Mouse (Mus musculus) forebrain, embryonic 10.5 days (tissue): ENCODE results near the gene Sez6. TPM values are rescaled to one million over a fixed set of nuclear protein-coding genes. Genes with fewer than 3 reads are reported as not detected.

Experiments
- DNase-seq: peaks from one replicate; pipeline ENCODE4 v3.0.0-alpha.2; 2017; ENCODE audit warnings: low spot score; ENCODE audit errors: extremely low spot score
- H3K27ac ChIP-seq: fragments of 300-500 bp; sonication (generic); 2 replicates; pipeline ENCODE4 v1.5.1; 2016; ENCODE audit warnings: mild to moderate bottlenecking
- H3K27me3 ChIP-seq: fragments of 300-500 bp; sonication (generic); 2 replicates; pipeline ENCODE4 v1.6.1; 2016; ENCODE audit warnings: mild to moderate bottlenecking; ENCODE audit not compliant: poor library complexity, severe bottlenecking
- H3K36me3 ChIP-seq: fragments of 300-500 bp; sonication (generic); replicated peaks from 2 replicates; pipeline ENCODE4 v1.6.1; 2016; ENCODE audit warnings: mild to moderate bottlenecking, moderate library complexity
- H3K4me1 ChIP-seq: fragments of 300-500 bp; sonication (generic); 2 replicates; pipeline ENCODE4 v1.6.1; 2016
- H3K4me3 ChIP-seq: fragments of 300-500 bp; sonication (generic); 2 replicates; pipeline ENCODE4 v1.5.1; 2016; ENCODE audit warnings: mild to moderate bottlenecking, moderate library complexity
- H3K9me3 ChIP-seq: fragments of 300-500 bp; sonication (generic); 2 replicates; pipeline ENCODE4 v1.6.1; 2016; ENCODE audit warnings: mild to moderate bottlenecking, moderate library complexity
- WGBS: fragments of 180-500 bp; shearing (Covaris S2); methylation state at CpG from one replicate; pipeline ENCODE4 v1.1.7; 2016; 5-methylcytosine and 5-hydroxymethylcytosine counted together
- polyA plus RNA-seq: library from polyadenylated mRNA; unstranded; fragments of >200 nt; fragmentation: Nextera tagmentation; extraction: Ambion mirVana; gene quantifications from 2 replicates; pipeline ENCODE4 v1.2.1, GENCODE M21; 2016

The Sez6 gene
- polyA plus RNA-seq, 1 experiment from 2014 or later, result 4.3 TPM

GRCm38 (mm10) chr11:77962946-77963345, 32.3 kb downstream of the Sez6 start:
- Histone ChIP-seq H3K9me3 (no peaks in the 10 kb centered on the region), H3K27me3 (peaks cover 93% of the 10 kb centered on the region), H3K27ac (0 out of 2 replicates have a peak overlapping the region, but pooled peaks have one; percentile 30), H3K4me1 (peaks cover 61% of the 10 kb centered on the region), H3K36me3 (no peaks in the 10 kb centered on the region), H3K4me3 (no peak overlapping the region)
- DNase-seq, result no peak
- 93% methylated on average over 10 of the region's 10 CpGs for WGBS

DNA sequence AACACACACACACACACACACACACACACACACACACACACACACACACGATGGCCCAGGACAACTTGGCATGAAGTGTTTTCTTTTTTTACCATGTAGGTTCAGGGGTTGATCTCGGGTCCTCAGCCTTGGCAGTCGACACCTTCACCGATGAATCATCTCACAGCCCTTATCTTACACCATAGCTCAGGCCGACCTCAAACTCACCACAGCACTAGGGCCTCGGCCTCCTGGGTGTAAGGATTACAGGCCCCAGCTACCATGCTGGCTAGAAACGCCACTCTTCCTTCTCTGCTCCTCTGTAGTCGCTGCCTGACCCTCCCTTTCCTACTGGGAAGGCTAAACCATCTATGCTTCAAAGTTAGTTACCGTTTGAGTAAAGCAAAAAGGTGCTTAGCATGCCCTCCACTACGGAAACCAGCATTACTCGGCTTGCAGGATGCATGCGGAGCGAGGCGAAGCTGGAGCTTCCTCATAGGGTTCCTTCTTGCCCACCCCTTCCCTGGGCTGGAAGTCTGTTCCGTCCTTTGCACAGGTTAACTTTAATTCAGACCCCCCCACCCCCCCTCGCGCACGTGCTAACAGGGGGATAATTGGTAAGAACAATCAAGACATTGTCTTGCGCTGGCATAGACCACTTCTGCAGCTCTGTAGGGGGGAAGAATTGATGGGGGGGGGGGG, 34.0 kb downstream of the Sez6 start:
- no peak for DNase-seq
- Histone ChIP-seq H3K27ac (peak overlapping the region; percentile 88), H3K4me3 (peak overlapping the region; percentile 39), H3K27me3 (peaks cover 93% of the 10 kb centered on the region), H3K4me1 (peaks cover 54% of the 10 kb centered on the region), H3K9me3 (no peaks in the 10 kb centered on the region), H3K36me3 (no peaks in the 10 kb centered on the region)
- WGBS, result 9% methylated on average over 19 of the region's 19 CpGs

DNA sequence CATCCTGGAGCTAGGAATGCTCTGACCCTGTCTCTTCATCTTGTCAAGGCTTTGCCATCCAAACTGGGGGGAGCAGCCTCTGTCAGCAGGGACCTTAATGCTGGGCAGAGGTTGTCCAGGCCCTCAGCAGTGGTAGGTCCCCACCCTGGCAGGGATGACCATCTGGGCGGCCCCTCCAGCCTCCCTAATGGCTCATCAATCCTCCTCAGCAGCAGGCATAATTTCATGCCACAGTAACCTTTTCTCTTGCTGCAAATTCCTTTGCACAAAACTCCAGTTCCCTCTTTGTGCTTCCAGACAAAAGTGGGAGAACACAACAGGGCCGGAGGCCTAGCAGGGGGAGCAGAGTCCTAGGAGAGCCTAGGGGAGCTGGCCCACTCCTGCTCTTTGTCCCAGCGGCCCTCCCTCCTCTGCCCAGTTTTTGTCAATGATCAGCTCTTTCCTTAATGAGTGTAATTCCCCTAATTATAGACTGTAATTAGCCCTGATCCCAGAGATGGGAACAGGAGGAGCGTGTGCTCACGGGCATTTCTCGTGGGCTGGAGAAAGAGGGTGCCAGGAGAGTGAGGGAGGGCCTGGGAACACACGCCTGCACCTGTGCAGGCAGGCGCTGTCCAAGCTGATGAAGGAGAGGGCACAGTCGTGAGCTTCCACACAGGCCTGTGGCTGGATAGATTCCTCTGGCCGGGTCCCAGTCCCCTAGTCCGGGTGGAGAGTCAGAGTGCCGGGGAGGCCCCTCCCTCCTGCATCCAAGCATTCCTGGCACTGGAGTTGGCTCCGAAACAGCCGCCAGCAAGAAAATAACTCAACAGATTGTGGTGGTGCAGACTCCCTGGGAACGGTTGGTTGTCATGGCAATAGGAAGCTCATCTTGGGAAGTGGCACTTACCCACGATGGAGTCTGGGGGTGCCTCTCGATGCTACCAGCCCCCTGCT, 34.8 kb downstream of the Sez6 start:
- Histone ChIP-seq H3K4me1 (peaks cover 49% of the 10 kb centered on the region), H3K27ac (peak overlapping the region; percentile 88), H3K4me3 (peak overlapping the region; percentile 39), H3K27me3 (peaks cover 87% of the 10 kb centered on the region), H3K36me3 (no peaks in the 10 kb centered on the region), H3K9me3 (no peaks in the 10 kb centered on the region)
- peak; percentile 75 for DNase-seq
- 8% methylated on average over 17 of the region's 17 CpGs for WGBS

DNA sequence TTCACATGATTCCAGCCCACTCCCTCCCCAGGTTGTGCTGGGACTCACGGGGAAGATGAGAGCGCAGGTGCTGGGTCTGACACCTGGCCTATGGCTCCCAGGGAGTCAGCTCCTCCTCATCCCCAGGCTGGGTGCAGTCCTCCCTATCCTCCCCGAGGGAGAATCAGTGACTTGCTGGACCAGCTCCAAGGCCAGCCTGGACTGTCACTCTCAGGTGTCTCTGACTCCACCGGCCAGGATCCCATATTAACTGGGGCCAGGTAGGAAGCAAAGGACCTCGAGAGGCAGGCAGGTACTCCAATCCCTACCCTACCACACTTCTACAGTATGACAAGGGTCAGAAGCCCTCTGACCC, 35.4 kb downstream of the Sez6 start:
- peaks cover 85% of the 10 kb centered on the region for H3K27me3 ChIP-seq
- no peaks in the 10 kb centered on the region for H3K9me3 ChIP-seq
- peak overlapping the region; percentile 39 for H3K4me3 ChIP-seq
- WGBS, result 55% methylated on average over 5 of the region's 5 CpGs
- peak overlapping the region; percentile 88 for H3K27ac ChIP-seq
- no peaks in the 10 kb centered on the region for H3K36me3 ChIP-seq
- DNase-seq, result no peak
- peaks cover 43% of the 10 kb centered on the region for H3K4me1 ChIP-seq

GRCm38 (mm10) chr11:77967114-77967513, 36.5 kb downstream of the Sez6 start:
- Histone ChIP-seq H3K36me3 (no peaks in the 10 kb centered on the region), H3K4me3 (no peak overlapping the region), H3K27ac (no peak overlapping the region), H3K9me3 (no peaks in the 10 kb centered on the region), H3K4me1 (peaks cover 38% of the 10 kb centered on the region), H3K27me3 (peaks cover 77% of the 10 kb centered on the region)
- DNase-seq, result peak; percentile 78
- 3% methylated on average over 4 of the region's 4 CpGs for WGBS

GRCm38 (mm10) chr11:77968786-77969185, 38.2 kb downstream of the Sez6 start:
- Histone ChIP-seq H3K27ac (no peak overlapping the region), H3K4me3 (no peak overlapping the region), H3K27me3 (peaks cover 75% of the 10 kb centered on the region), H3K9me3 (no peaks in the 10 kb centered on the region), H3K36me3 (no peaks in the 10 kb centered on the region), H3K4me1 (peaks cover 31% of the 10 kb centered on the region)
- WGBS, result 84% methylated on average over 4 of the region's 4 CpGs
- DNase-seq, result no peak

GRCm38 (mm10) chr11:77970718-77971117, 40.1 kb downstream of the Sez6 start:
- H3K4me3 ChIP-seq, result no peak overlapping the region
- no peak overlapping the region for H3K27ac ChIP-seq
- H3K4me1 ChIP-seq, result peaks cover 19% of the 10 kb centered on the region
- H3K27me3 ChIP-seq, result peaks cover 75% of the 10 kb centered on the region
- H3K36me3 ChIP-seq, result no peaks in the 10 kb centered on the region
- 92% methylated on average over 6 of the region's 6 CpGs for WGBS
- no peaks in the 10 kb centered on the region for H3K9me3 ChIP-seq
- no peak for DNase-seq

GRCm38 (mm10) chr11:77973520-77973919, 42.9 kb downstream of the Sez6 start:
- WGBS, result 91% methylated on average over 7 of the region's 7 CpGs
- Histone ChIP-seq H3K4me1 (0 out of 2 replicates have a peak, but pooled peaks cover 13% of the 10 kb centered on the region), H3K36me3 (no peaks in the 10 kb centered on the region), H3K27me3 (peaks cover 78% of the 10 kb centered on the region), H3K27ac (no peak overlapping the region), H3K4me3 (no peak overlapping the region), H3K9me3 (no peaks in the 10 kb centered on the region)
- no peak for DNase-seq

DNA sequence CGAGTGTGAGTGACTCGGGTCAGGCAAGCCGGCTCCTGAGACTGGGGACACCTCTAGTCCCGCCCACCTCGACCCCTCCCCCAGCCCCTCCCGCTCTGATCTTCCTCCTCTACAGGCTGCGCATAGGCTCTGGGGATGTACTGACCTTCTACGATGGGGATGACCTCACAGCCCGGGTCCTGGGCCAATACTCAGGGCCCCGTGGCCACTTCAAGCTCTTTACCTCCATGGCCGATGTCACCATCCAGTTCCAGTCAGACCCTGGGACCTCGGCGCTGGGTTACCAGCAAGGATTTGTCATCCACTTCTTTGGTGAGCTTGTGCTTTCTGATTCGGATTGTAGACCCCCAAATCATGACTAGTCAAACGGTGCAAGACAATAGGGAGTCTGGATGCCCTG, 43.7 kb downstream of the Sez6 start:
- Histone ChIP-seq H3K4me1 (0 out of 2 replicates have a peak, but pooled peaks cover 13% of the 10 kb centered on the region), H3K27ac (no peak overlapping the region), H3K9me3 (no peaks in the 10 kb centered on the region), H3K4me3 (no peak overlapping the region), H3K36me3 (no peaks in the 10 kb centered on the region), H3K27me3 (peaks cover 70% of the 10 kb centered on the region)
- DNase-seq, result no peak
- 51% methylated on average over 15 of the region's 15 CpGs for WGBS

GRCm38 (mm10) chr11:77975873-77976272, 45.3 kb downstream of the Sez6 start:
- H3K4me3 ChIP-seq, result no peak overlapping the region
- WGBS, result 33% methylated on average over 4 of the region's 4 CpGs
- no peak overlapping the region for H3K27ac ChIP-seq
- H3K36me3 ChIP-seq, result no peaks in the 10 kb centered on the region
- H3K9me3 ChIP-seq, result no peaks in the 10 kb centered on the region
- peaks cover 19% of the 10 kb centered on the region; the same call in 1 of the 2 replicates for H3K4me1 ChIP-seq
- H3K27me3 ChIP-seq, result peaks cover 62% of the 10 kb centered on the region
- DNase-seq, result no peak

GRCm38 (mm10) chr11:77978161-77978560, 47.6 kb downstream of the Sez6 start:
- no peak overlapping the region for H3K4me3 ChIP-seq
- no peaks in the 10 kb centered on the region; the same call in 1 of the 2 replicates for H3K36me3 ChIP-seq
- H3K4me1 ChIP-seq, result peaks cover 25% of the 10 kb centered on the region
- H3K9me3 ChIP-seq, result no peaks in the 10 kb centered on the region
- H3K27me3 ChIP-seq, result peaks cover 47% of the 10 kb centered on the region
- peak; percentile 13 for DNase-seq
- H3K27ac ChIP-seq, result no peak overlapping the region
- 87% methylated on average over 6 of the region's 6 CpGs for WGBS

DNA sequence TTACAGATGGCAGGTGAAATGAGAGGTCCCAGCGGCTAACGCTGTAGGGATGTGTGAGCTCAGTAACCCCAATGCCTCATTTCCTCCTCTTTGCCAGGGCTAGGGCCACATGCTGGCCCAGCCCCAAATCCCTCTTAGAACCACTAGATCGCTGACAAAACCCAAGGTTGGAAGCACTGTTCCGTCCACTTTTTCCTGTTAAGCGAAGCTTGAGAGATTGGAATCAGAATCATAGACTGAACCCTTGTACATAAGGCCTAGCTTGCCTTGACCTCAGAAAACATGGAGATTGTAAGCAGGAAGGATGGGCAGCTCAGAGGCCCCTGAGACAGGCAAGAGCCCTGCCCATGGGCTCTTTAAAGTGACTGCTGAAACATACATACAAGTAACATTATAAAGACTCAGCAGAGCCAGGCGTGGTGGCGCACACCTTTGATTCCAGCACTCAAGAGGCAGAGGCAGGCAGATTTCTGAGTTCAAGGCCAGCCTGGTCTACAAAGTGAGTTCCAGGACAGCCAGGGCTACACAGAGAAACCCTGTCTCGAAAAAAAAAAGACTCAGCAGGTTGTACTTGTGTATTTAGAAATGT, 48.7 kb downstream of the Sez6 start:
- H3K27me3 ChIP-seq, result peaks cover 38% of the 10 kb centered on the region
- H3K4me1 ChIP-seq, result peaks cover 19% of the 10 kb centered on the region
- 87% methylated on average over 8 of the region's 8 CpGs for WGBS
- no peak overlapping the region for H3K27ac ChIP-seq
- DNase-seq, result peak; percentile 12
- H3K4me3 ChIP-seq, result no peak overlapping the region
- H3K9me3 ChIP-seq, result no peaks in the 10 kb centered on the region
- H3K36me3 ChIP-seq, result no peaks in the 10 kb centered on the region; the same call in 1 of the 2 replicates
